ENCODE assay signal across 17 mouse cellular contexts in genomic region chr6:34400696-34401095, GRCm38 (mm10). TPM values are rescaled to one million over a fixed set of nuclear protein-coding genes. Genes with fewer than 3 reads are reported as not detected.
"Had no signal": no experiment of that assay in that cellular context is flagged by ENCODE, and none has a peak within 500 bp of the region (broad histone marks: within the 10 kb centered on the region; RNA-seq: fewer than 3 reads in every experiment).

No protein-coding gene starts in this region.

- DNase-seq: lung, adult 2 months; lung, postnatal 36 days; midbrain, embryonic 14.5 days; right cerebral cortex, adult 18-20 months; right cerebral cortex, postnatal 25 days; thymus, postnatal 36 days had no signal

- ATAC-seq: lung, postnatal 0 days had no signal

- H3K27me3 ChIP-seq: liver, embryonic 15.5 days; neural tube, embryonic 15.5 days had no signal

RNA-seq across cellular contexts. Expression of gene Akr1b7, which starts 11.4 kb away (rescaled TPM):
- total RNA-seq: layer of hippocampus, adult 2 months; layer of hippocampus, postnatal 10 days; left cerebral cortex, adult 18-20 months; left cerebral cortex, postnatal 14 days; megakaryocyte progenitor cell, adult 5-6 weeks had no signal
- polyA plus RNA-seq: limb, embryonic 10.5 days; midbrain, embryonic 10.5 days; midbrain, embryonic 14.5 days; neural tube, embryonic 11.5 days had no signal
